Mouse (Mus musculus) ovary, postnatal 36 days (tissue): ENCODE results near the gene Gm44973.
"Not testable (repeated sequence)": the region's sequence is repeated elsewhere in the genome, so short reads cannot be mapped to it uniquely, and the experiment has no call there.

Source experiments
- DNase-seq: peaks from one replicate; pipeline ENCODE4 v3.0.0; 2022; ENCODE audit warnings: low spot score, mixed read lengths

Gene Gm44973

GRCm38 (mm10) chr7:5016920-5017319 is 1.6 kb downstream of the Gm44973 start:
- DNase-seq: no peak

GRCm38 (mm10) chr7:5017352-5017751 is 2.1 kb downstream of the Gm44973 start:
- no peak for DNase-seq

DNA sequence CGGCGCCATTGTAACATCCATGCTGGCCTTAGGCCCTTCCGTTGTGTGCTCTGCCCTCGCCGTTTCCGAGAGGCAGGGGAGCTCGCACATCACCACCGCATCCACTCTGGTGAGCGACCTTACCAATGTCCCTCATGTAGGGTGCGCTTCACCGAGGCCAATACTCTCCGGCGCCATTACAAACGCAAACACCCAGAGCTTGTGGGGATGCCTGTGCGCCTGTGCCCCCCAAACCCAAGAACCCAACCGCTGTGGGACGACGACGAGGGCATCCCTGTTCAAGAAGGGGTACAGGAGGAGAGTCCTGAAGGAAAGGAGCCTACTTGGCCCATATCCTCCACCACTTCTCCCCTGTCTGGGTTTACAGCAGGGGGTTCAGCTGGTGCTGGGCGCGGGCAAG is 2.6 kb downstream of the Gm44973 start:
- DNase-seq: no peak

- DNase-seq: not testable (repeated sequence)
These were observed 4.3 kb downstream of the Gm44973 start for GRCm38 (mm10) chr7:5019576-5019975.

GRCm38 (mm10) chr7:5020000-5020681 is 4.8 kb downstream of the Gm44973 start, which contains the start of the genes Zfp865 and Ccdc106:
Gene Zfp865, plus strand, starts transcription at chr7:5020376.
Gene Ccdc106, plus strand, starts transcription at chr7:5020553.
- DNase-seq: peak; percentile 99

GRCm38 (mm10) chr7:5020685-5021084 is 5.4 kb downstream of the Gm44973 start:
- no peak for DNase-seq

DNA sequence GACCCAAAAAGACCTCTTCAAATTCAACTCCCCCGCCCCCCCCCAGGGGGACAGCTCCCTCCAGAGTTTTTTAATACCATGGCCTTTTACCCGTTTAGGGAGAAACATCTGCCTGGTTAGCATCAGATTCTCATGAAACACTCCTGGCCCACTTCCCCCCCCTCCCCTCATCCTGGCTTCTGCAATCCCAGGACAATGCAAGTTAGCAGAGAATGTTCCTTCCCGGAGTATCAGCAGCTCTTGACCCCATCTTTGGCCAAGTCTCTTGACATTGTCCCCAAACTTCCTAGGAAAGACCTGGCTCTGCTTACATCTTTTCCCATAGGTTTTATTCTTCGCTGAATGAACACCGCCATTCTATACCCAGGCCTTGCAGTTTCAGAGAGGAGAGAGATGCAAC is 5.9 kb downstream of the Gm44973 start:
- DNase-seq: no peak

DNA sequence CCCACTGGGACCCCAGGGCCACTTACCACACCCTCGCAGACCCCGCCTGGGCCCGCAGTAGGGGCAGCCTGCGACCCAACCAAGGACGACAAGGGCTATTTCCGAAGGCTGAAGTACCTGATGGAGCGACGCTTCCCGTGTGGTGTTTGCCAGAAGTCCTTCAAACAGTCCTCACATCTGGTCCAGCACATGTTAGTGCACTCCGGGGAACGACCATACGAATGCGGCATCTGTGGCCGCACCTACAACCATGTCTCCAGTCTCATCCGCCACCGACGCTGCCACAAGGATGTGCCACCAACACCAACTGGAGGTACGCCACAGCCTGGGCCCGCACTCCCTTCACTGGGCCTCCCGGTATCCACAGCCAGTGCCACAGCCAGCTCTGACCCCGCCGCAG is 14.2 kb downstream of the Gm44973 start:
- DNase-seq: no peak

GRCm38 (mm10) chr7:5029946-5030345 is 14.7 kb downstream of the Gm44973 start:
- DNase-seq: no peak

DNA sequence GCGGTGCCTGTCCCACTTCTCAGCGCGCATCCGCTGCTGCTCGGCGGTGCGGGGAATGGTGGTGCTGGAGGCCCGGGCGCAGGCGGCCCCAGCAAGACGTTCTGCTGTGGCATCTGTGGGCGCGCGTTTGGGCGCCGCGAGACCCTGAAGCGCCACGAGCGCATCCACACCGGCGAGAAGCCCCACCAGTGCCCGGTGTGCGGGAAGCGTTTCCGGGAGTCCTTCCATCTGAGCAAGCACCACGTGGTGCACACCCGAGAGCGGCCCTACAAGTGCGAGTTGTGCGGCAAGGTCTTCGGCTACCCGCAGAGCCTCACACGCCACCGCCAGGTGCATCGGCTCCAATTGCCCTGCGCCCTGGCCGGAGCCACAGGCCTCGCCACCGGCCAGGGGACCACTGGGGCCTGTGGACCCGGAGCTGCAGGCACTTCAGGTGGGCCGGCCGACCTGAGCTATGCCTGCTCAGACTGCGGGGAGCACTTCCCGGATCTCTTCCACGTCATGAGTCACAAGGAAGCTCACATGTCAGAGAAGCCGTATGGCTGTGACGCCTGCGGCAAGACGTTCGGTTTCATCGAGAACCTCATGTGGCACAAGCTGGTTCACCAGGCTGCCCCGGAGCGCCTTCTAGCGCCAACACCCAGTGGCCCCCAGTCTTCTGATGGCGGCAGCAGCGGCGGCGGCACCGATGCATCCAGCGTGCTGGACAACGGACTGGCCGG is 15.4 kb downstream of the Gm44973 start:
- no peak for DNase-seq

DNA sequence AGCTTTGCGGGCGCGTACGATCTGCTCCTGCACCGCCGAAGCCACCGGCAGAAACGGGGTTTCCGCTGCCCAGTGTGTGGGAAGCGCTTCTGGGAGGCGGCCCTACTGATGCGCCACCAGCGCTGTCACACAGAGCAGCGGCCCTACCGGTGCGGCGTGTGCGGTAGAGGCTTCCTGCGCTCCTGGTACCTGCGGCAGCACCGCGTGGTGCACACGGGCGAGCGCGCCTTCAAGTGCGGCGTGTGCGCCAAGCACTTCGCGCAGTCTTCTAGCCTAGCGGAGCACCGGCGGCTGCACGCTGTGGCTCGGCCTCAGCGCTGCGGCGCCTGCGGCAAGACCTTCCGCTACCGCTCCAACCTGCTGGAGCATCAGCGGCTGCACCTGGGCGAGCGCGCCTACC is 16.2 kb downstream of the Gm44973 start:
- no peak for DNase-seq

DNA sequence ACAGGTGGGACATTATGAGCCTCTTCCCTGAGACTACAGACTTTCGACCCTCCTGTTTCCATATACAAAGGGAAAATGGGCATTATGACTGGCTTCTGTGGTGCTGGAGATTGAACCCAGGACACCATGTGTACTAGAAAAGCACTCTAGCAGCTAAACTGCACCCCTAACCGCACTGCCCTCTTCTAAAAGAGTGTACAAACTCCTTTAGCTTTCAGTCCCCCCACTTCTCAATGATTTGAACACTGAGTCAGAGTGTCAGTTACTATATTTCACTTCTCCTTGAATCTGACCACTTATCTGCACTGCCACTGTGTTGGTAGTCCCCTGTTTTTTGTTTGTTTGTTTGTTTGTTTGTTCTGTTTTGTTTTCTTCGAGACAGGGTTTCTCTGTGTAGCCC is 18.5 kb downstream of the Gm44973 start, which contains the start of gene 4632433K11Rik:
Gene 4632433K11Rik, plus strand, starts transcription at position 301 of the 400 bp plus-strand sequence.
- DNase-seq: no peak

DNA sequence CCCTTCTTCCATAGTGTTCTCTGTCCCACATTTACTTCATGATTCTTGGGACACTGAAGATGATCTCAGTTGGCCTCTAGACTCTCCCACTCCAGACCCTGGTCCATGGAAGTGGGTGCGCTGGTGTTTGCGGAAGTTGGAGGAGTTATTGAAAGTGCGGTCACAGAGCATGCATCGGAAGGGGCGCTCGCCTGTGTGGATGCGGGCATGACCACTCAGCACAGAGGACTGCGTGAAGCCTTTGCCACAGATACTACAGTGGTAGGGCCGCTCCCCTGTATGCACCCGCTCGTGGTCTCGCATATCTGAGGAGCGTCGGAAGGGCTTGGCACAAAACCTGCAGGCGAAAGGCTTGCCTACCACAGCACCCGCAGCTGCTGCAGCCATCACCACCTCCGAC is 20.3 kb downstream of the Gm44973 start:
- DNase-seq: no peak

DNA sequence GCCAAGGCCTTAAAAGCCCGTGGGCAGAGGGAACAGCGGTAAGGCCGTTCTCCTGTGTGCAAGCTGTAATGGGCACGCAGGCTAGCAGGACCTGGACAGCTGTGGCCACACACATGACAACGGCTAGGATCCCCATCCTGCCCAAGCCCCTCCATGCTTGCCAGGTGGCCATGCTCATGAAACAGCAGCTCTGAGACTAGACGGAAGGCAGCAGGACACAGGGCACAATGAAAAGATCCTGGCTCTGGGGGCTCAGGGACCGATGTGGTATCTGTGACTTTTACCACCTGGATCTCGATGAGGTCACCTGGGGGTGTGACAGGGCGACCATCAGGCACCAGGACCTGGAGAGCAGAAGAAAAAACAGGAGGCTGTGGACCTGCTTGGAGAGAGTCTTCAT is 20.8 kb downstream of the Gm44973 start:
- no peak for DNase-seq

- DNase-seq: no peak
These were observed 21.7 kb downstream of the Gm44973 start for GRCm38 (mm10) chr7:5037026-5037425.

GRCm38 (mm10) chr7:5037467-5037866 is 22.2 kb downstream of the Gm44973 start:
- no peak for DNase-seq

GRCm38 (mm10) chr7:5038109-5038732 is 22.9 kb downstream of the Gm44973 start, which contains the start of gene Zfp784:
Gene Zfp784, minus strand, starts transcription at chr7:5038446.
- peak; percentile 94 for DNase-seq

- DNase-seq: no peak
These were observed 23.6 kb downstream of the Gm44973 start for GRCm38 (mm10) chr7:5038940-5039339.

DNA sequence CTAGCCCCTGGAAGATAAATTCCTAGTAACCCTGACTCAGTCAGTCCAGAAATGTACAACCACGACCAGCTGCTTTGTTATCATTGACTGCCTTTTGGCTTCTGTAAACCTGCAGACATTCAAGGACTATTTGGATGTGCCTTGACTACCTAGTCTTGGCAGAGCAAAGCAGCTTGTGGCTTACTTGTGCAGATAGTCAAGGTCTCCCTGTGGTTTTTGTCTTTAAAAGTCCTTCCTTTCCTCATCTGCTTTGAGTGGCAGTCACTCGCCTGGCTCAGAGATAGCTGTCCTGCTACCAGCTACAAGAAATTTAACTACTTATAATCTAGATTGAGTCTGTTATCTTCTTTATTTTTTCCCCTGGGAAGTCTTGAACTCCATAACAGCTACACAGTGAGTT is 29.7 kb downstream of the Gm44973 start:
- DNase-seq: no peak

DNA sequence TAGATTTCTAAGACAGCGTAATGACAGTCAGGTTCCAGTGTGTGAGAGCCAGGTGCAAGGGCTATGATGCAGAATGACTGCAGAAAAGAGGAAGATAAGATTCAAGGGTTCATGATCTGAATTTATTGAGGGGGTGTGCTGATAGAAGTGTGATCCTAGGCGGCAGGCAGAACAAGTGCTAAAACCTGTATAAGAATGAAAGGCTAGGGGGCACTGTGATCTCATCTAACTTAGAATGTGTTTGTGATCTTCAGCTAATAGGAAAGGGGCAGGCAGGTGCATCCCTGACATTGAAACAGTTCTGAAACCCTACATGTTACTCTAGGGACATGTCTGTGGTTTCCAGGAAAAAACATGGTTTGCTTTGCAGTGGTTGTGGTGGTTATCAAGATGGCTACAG is 30.8 kb downstream of the Gm44973 start:
- no peak for DNase-seq

GRCm38 (mm10) chr7:5047313-5047712 is 32.0 kb downstream of the Gm44973 start:
- no peak for DNase-seq

GRCm38 (mm10) chr7:5051193-5052192 is 36.2 kb downstream of the Gm44973 start, which contains the start of gene Zfp580:
Gene Zfp580, plus strand, starts transcription at chr7:5051538.
- DNase-seq: peak; percentile 78
